Mouse (Mus musculus) stomach, postnatal 0 days (tissue): ENCODE results near the gene Gm45140.

Experiments used
- CTCF ChIP-seq: IDR thresholded peaks from 2 replicates; pipeline ENCODE4 v1.5.1; 2016; ENCODE audit warnings: antibody characterized with exemption, low read depth, mild to moderate bottlenecking, moderate library complexity
- EP300 ChIP-seq: optimal IDR thresholded peaks from 2 replicates; pipeline ENCODE3; 2016; ENCODE audit warnings: antibody characterized with exemption

DNA sequence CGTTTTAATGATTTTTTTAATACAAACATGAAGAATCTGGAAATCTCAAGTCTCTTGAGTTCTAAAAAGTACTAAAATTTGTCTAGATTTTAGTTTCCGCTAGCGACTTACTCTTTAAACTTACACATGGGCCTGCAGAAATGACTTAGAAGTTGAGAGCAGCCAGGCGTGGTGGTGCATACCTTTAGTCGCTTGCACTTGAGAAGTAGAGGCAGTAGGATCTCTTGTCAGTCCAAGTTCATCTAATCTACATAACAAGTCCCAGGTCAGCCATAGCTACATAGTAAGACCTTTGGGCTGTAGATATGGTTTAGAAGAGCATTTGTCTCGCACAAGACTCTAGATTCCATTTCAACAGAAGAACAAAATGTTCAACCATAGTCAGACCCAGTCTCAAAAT, 16.3 kb upstream of the Gm45140 start:
- TF ChIP-seq CTCF (no peak), EP300 (no peak)
